Mouse (Mus musculus) fibroblast of lung, adult 2 months (primary cell): Measurements from ENCODE around the gene Ptprb.

ENCODE experiments used
- DNase-seq: peaks from one replicate; pipeline ENCODE4 v3.0.0-alpha.2; 2011; ENCODE audit warnings: low read depth

Ptprb gene

GRCm38 (mm10) chr10:116296439-116296838 lies 21.1 kb downstream of the Ptprb start:
- peak; percentile 13 for DNase-seq

- DNase-seq, result no peak
Observed at GRCm38 (mm10) chr10:116297854-116298253, 22.5 kb downstream of the Ptprb start.

- DNase-seq, result no peak
Observed at GRCm38 (mm10) chr10:116300824-116301223, 25.5 kb downstream of the Ptprb start.

GRCm38 (mm10) chr10:116301258-116301657 lies 25.9 kb downstream of the Ptprb start:
- DNase-seq, result no peak

- DNase-seq, result no peak
Observed at GRCm38 (mm10) chr10:116304355-116304754, 29.0 kb downstream of the Ptprb start.

GRCm38 (mm10) chr10:116309460-116309859 lies 34.1 kb downstream of the Ptprb start:
- DNase-seq, result no peak

- no peak for DNase-seq
Observed at GRCm38 (mm10) chr10:116310516-116311210, 35.3 kb downstream of the Ptprb start.

- DNase-seq, result peak; percentile 63
Observed at GRCm38 (mm10) chr10:116319246-116319645, 43.9 kb downstream of the Ptprb start.

- no peak for DNase-seq
Observed at GRCm38 (mm10) chr10:116329086-116329485, 53.8 kb downstream of the Ptprb start.

GRCm38 (mm10) chr10:116330458-116330857 lies 55.1 kb downstream of the Ptprb start:
- DNase-seq, result peak; percentile 31

GRCm38 (mm10) chr10:116330961-116331510 lies 55.7 kb downstream of the Ptprb start:
- no peak for DNase-seq

GRCm38 (mm10) chr10:116333666-116334065 lies 58.3 kb downstream of the Ptprb start:
- DNase-seq, result no peak

GRCm38 (mm10) chr10:116334120-116334519 lies 58.8 kb downstream of the Ptprb start:
- DNase-seq, result no peak

GRCm38 (mm10) chr10:116335328-116335727 lies 60.0 kb downstream of the Ptprb start:
- DNase-seq, result no peak

GRCm38 (mm10) chr10:116341194-116341593 lies 65.9 kb downstream of the Ptprb start:
- DNase-seq, result no peak

GRCm38 (mm10) chr10:116346618-116347184 lies 71.4 kb downstream of the Ptprb start:
- no peak for DNase-seq

GRCm38 (mm10) chr10:116349004-116349403 lies 73.7 kb downstream of the Ptprb start:
- no peak for DNase-seq

- DNase-seq, result no peak
Observed at GRCm38 (mm10) chr10:116350532-116350931, 75.2 kb downstream of the Ptprb start.

- no peak for DNase-seq
Observed at GRCm38 (mm10) chr10:116354372-116354771, 79.0 kb downstream of the Ptprb start.

GRCm38 (mm10) chr10:116362181-116362580 lies 86.9 kb downstream of the Ptprb start:
- DNase-seq, result no peak

GRCm38 (mm10) chr10:116362645-116363044 lies 87.3 kb downstream of the Ptprb start:
- DNase-seq, result no peak

GRCm38 (mm10) chr10:116364759-116365158 lies 89.4 kb downstream of the Ptprb start:
- no peak for DNase-seq

GRCm38 (mm10) chr10:116370991-116371725 lies 95.8 kb downstream of the Ptprb start:
- no peak for DNase-seq
